ENCODE assay signal across 19 mouse cellular contexts in the genomic region with DNA sequence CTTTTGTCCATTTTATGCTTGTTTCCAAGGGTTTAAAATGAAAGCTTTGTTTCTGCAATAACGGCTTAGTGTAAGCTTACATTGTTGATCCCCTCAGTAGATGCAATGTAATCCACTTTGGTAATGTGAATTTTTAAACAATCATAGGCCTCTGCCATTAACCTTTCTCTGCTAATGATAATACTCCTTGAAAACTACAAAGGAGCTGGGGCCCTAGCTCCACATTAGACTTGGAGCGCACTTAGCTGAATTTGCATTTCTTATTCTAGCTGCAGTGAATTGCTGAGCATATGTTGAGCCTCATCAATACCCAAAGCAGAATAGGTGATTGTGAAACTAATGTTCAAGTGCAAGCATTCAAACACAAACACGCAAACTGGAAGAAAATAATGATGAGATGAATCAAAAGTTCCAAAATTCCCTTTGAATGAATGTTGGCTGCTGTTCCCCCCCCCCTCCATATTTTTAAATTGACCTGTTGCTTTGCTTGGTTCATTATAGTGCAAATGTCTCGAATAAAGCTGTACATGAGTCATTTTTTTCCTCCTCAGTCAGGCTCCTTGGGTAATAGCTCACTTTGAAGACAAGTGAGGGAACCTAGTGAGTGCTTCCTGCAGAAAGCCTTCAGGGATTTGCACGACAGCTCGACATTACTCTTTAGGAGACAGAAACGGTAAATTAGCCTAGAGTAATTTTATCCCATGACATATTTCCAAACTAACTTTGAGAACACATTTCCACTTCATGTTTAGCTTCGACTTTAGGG.
DNase-seq lines count a peak whose midpoint lies in the region; ATAC-seq and TF ChIP-seq lines count a peak whose summit lies in the region.
"Had no signal": no experiment of that assay in that cellular context is flagged by ENCODE, and none has a peak within 500 bp of the region (broad histone marks: within the 10 kb centered on the region; RNA-seq: fewer than 3 reads in every experiment).

No protein-coding gene starts in this region.

- no peaks in the 10 kb centered on the region for H3K36me3 ChIP-seq in forebrain, embryonic 12.5 days (replicated peaks)
- H3K36me3 ChIP-seq in forebrain, postnatal 0 days (ENCODE audit: insufficient read depth) = no peaks in the 10 kb centered on the region
- no peaks in the 10 kb centered on the region for H3K36me3 ChIP-seq in midbrain, embryonic 13.5 days
- no peaks in the 10 kb centered on the region for H3K36me3 ChIP-seq in midbrain, embryonic 15.5 days (replicated peaks)
- H3K36me3 ChIP-seq in forebrain, embryonic 15.5 days = no peaks in the 10 kb centered on the region
- no peaks in the 10 kb centered on the region for H3K36me3 ChIP-seq in liver, embryonic 11.5 days (ENCODE audit: control insufficient read depth, insufficient read depth, low read length)
- H3K36me3 ChIP-seq: embryonic facial prominence, embryonic 13.5 days; heart, embryonic 15.5 days; hindbrain, embryonic 13.5 days had no signal

- H3K9me3 ChIP-seq in forebrain, embryonic 12.5 days = no peaks in the 10 kb centered on the region
- H3K9me3 ChIP-seq in forebrain, postnatal 0 days (ENCODE audit: low read length) = no peaks in the 10 kb centered on the region
- H3K9me3 ChIP-seq in midbrain, embryonic 13.5 days = no peaks in the 10 kb centered on the region
- H3K9me3 ChIP-seq in midbrain, embryonic 15.5 days = no peaks in the 10 kb centered on the region
- H3K9me3 ChIP-seq in forebrain, embryonic 15.5 days = no peaks in the 10 kb centered on the region
- H3K9me3 ChIP-seq in liver, embryonic 11.5 days (ENCODE audit: control insufficient read depth, low read length) = no peaks in the 10 kb centered on the region
- H3K9me3 ChIP-seq: embryonic facial prominence, embryonic 13.5 days; heart, embryonic 15.5 days; hindbrain, embryonic 13.5 days had no signal

- peaks cover 6% of the 10 kb centered on the region; the same call in 1 of the 2 replicates for H3K27me3 ChIP-seq in forebrain, embryonic 12.5 days
- H3K27me3 ChIP-seq in forebrain, postnatal 0 days (ENCODE audit: insufficient read depth, low read length) = no peaks in the 10 kb centered on the region
- peaks cover 19% of the 10 kb centered on the region for H3K27me3 ChIP-seq in midbrain, embryonic 13.5 days
- no peaks in the 10 kb centered on the region for H3K27me3 ChIP-seq in midbrain, embryonic 15.5 days (replicated peaks)
- no peaks in the 10 kb centered on the region for H3K27me3 ChIP-seq in forebrain, embryonic 15.5 days
- no peaks in the 10 kb centered on the region for H3K27me3 ChIP-seq in liver, embryonic 11.5 days (replicated peaks; ENCODE audit: control insufficient read depth, insufficient read depth, low read length)
- H3K27me3 ChIP-seq: embryonic facial prominence, embryonic 13.5 days; heart, embryonic 15.5 days; hindbrain, embryonic 13.5 days had no signal

- TF ChIP-seq CTCF in forebrain, postnatal 0 days (IDR thresholded peaks at IDR 0.05; ENCODE audit: low read depth) = no peak

- DNase-seq in forebrain, postnatal 0 days = no peak
- DNase-seq in liver, embryonic 11.5 days (ENCODE audit: low spot score) = no peak
- no peak for DNase-seq in thymus, postnatal 25 days
- DNase-seq: adrenal gland, postnatal 10 days; cerebellum, adult 18-20 months; cerebellum, adult 9-11 months; cerebellum, postnatal 36 days; gastrocnemius, postnatal 14 days; heart, adult 2 months; heart, postnatal 14 days had no signal

- H3K4me3 ChIP-seq in forebrain, embryonic 12.5 days (replicated peaks) = no peak overlapping the region
- no peak overlapping the region for H3K4me3 ChIP-seq in forebrain, postnatal 0 days (ENCODE audit: low read depth, low read length)
- H3K4me3 ChIP-seq in midbrain, embryonic 13.5 days (replicated peaks) = no peak overlapping the region
- no peak overlapping the region for H3K4me3 ChIP-seq in midbrain, embryonic 15.5 days
- H3K4me3 ChIP-seq in forebrain, embryonic 15.5 days = no peak overlapping the region
- no peak overlapping the region for H3K4me3 ChIP-seq in liver, embryonic 11.5 days (ENCODE audit: low read depth, low read length)
- H3K4me3 ChIP-seq: embryonic facial prominence, embryonic 13.5 days; heart, adult 2 months; heart, embryonic 15.5 days; hindbrain, embryonic 13.5 days had no signal

- H3K4me1 ChIP-seq in forebrain, embryonic 12.5 days = peaks cover 27% of the 10 kb centered on the region
- no peaks in the 10 kb centered on the region for H3K4me1 ChIP-seq in forebrain, postnatal 0 days (ENCODE audit: insufficient read depth)
- peaks cover 18% of the 10 kb centered on the region for H3K4me1 ChIP-seq in midbrain, embryonic 13.5 days (replicated peaks)
- 0 out of 2 replicates have a peak, but pooled peaks cover 12% of the 10 kb centered on the region for H3K4me1 ChIP-seq in midbrain, embryonic 15.5 days
- H3K4me1 ChIP-seq in forebrain, embryonic 15.5 days = peaks cover 13% of the 10 kb centered on the region
- no peaks in the 10 kb centered on the region for H3K4me1 ChIP-seq in liver, embryonic 11.5 days (replicated peaks; ENCODE audit: control insufficient read depth, insufficient read depth, low read length)
- H3K4me1 ChIP-seq: embryonic facial prominence, embryonic 13.5 days; heart, embryonic 15.5 days had no signal

- peak overlapping the region; percentile 31; the same call in 1 of the 2 replicates for H3K27ac ChIP-seq in forebrain, embryonic 12.5 days
- H3K27ac ChIP-seq in forebrain, postnatal 0 days (ENCODE audit: low read depth, low read length) = no peak overlapping the region
- no peak overlapping the region for H3K27ac ChIP-seq in midbrain, embryonic 13.5 days
- H3K27ac ChIP-seq in midbrain, embryonic 15.5 days = no peak overlapping the region
- H3K27ac ChIP-seq in forebrain, embryonic 15.5 days (replicated peaks) = no peak overlapping the region
- no peak overlapping the region for H3K27ac ChIP-seq in liver, embryonic 11.5 days (ENCODE audit: low read depth, low read length)
- H3K27ac ChIP-seq: embryonic facial prominence, embryonic 13.5 days; heart, adult 2 months; heart, embryonic 15.5 days; hindbrain, embryonic 13.5 days; hindbrain, postnatal 0 days had no signal

- peak; percentile 81 for ATAC-seq in forebrain, embryonic 12.5 days (ENCODE audit: low FRiP score)
- ATAC-seq in forebrain, postnatal 0 days = no peak; the same call in 1 of the 2 replicates
- peak; percentile 24; the same call in 1 of the 2 replicates for ATAC-seq in midbrain, embryonic 13.5 days
- ATAC-seq in midbrain, embryonic 15.5 days (replicated peaks) = no peak
- ATAC-seq in forebrain, embryonic 15.5 days (replicated peaks) = peak; percentile 48; the same call in 1 of the 2 replicates
- no peak for ATAC-seq in liver, embryonic 11.5 days (replicated peaks; ENCODE audit: low FRiP score)
- ATAC-seq: hindbrain, postnatal 0 days had no signal

- no peak overlapping the region for H3K9ac ChIP-seq in forebrain, embryonic 12.5 days
- H3K9ac ChIP-seq in forebrain, postnatal 0 days = no peak overlapping the region
- no peak overlapping the region for H3K9ac ChIP-seq in midbrain, embryonic 13.5 days (replicated peaks)
- no peak overlapping the region for H3K9ac ChIP-seq in midbrain, embryonic 15.5 days
- no peak overlapping the region for H3K9ac ChIP-seq in forebrain, embryonic 15.5 days (replicated peaks)
- no peak overlapping the region for H3K9ac ChIP-seq in liver, embryonic 11.5 days (ENCODE audit: low read depth, low read length)
- H3K9ac ChIP-seq: embryonic facial prominence, embryonic 13.5 days; heart, embryonic 15.5 days; hindbrain, embryonic 13.5 days had no signal

- no peak overlapping the region for H3K4me2 ChIP-seq in forebrain, embryonic 12.5 days
- H3K4me2 ChIP-seq in forebrain, postnatal 0 days (ENCODE audit: low read depth) = no peak overlapping the region
- no peak overlapping the region for H3K4me2 ChIP-seq in midbrain, embryonic 13.5 days (replicated peaks)
- no peak overlapping the region for H3K4me2 ChIP-seq in midbrain, embryonic 15.5 days
- 0 out of 2 replicates have a peak overlapping the region, but pooled peaks have one; percentile 1 for H3K4me2 ChIP-seq in forebrain, embryonic 15.5 days (replicated peaks)
- no peak overlapping the region for H3K4me2 ChIP-seq in liver, embryonic 11.5 days
- H3K4me2 ChIP-seq: embryonic facial prominence, embryonic 13.5 days; heart, embryonic 11.5 days; heart, embryonic 15.5 days; hindbrain, embryonic 13.5 days had no signal

- WGBS in forebrain, embryonic 12.5 days = 11% methylated on average over 8 of the region's 8 CpGs
- WGBS in forebrain, postnatal 0 days = 12% methylated on average over 8 of the region's 8 CpGs
- 19% methylated on average over 8 of the region's 8 CpGs for WGBS in midbrain, embryonic 13.5 days
- WGBS in midbrain, embryonic 15.5 days = 17% methylated on average over 8 of the region's 8 CpGs
- 7% methylated on average over 8 of the region's 8 CpGs for WGBS in forebrain, embryonic 15.5 days
- WGBS in liver, embryonic 11.5 days = 67% methylated on average over 8 of the region's 8 CpGs

Comparison
In these comparisons a context has a peak if more than half of its experiments do, and no peak if none do; other contexts are left out.
1. ATAC-seq: peak in forebrain, embryonic 12.5 days (single experiment), midbrain, embryonic 13.5 days (single experiment) and forebrain, embryonic 15.5 days (single experiment); none in forebrain, postnatal 0 days (single experiment), midbrain, embryonic 15.5 days (single experiment) and liver, embryonic 11.5 days (single experiment).